Mouse (Mus musculus) erythroblast, embryonic 14.5 days (primary cell): ENCODE data around the gene Sec24d.

Source experiments
- GATA1 ChIP-seq: IDR thresholded peaks from 2 replicates; pipeline ENCODE4 v1.6.1; 2012; ENCODE audit warnings: low read length, inconsistent platforms, mixed read lengths
- TAL1 ChIP-seq: IDR thresholded peaks from 3 replicates; pipeline ENCODE4 v1.6.1; 2012; ENCODE audit warnings: low read length, inconsistent platforms, mixed read lengths

DNA sequence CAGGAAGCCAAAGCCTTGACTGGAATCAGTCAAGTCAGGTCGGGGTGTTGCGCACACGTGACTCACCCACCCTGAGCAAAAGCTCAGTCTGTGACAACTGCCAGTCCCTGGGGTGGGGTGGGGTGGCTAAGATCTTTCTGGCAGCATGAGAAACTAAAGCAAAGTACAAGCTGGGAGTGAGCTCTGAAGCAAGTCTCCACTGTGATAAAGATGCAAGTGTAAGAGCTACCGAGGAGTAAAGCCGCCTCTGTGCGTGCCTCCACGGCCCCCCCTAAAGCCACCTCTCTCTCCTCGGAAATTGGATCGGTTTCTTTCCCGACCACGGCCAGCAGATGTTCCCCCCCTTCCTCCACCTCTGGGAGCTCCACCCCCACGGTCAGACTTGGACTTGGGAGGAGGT, 101.9 kb downstream of the Sec24d start:
- TF ChIP-seq GATA1 (no peak), TAL1 (no peak)
